Comparison of ENCODE assay signal across 8 mouse cellular contexts in genomic region chr13:54693558-54694347, GRCm38 (mm10). TPM values are rescaled to one million over a fixed set of nuclear protein-coding genes. Genes with fewer than 3 reads are reported as not detected.
DNase-seq lines count a peak whose midpoint lies in the region; ATAC-seq and TF ChIP-seq lines count a peak whose summit lies in the region.

Gene Rnf44 (minus strand): TSS chr13:54693907.

- peaks cover 10% of the 10 kb centered on the region for H3K4me1 ChIP-seq in cortical plate, adult 2 months (ENCODE audit: control insufficient read depth, insufficient read depth, low read length)
- H3K4me1 ChIP-seq in megakaryocyte, embryonic 14.5 days, result peaks cover 59% of the 10 kb centered on the region

- DNase-seq in gastrocnemius, adult 8-10 months (ENCODE audit: low spot score in 2 of 2), result peak; percentile 98 to 99
- DNase-seq in hindlimb bud, embryonic 11.5 days (ENCODE audit: extremely low spot score, low read depth, low spot score), result peak; percentile 95
- peak; percentile 91 to 99 for DNase-seq in left cerebral cortex, adult 8-10 months (ENCODE audit: low spot score in 2 of 2)
- peak; percentile 99 for DNase-seq in right cerebral cortex, postnatal 10 days (ENCODE audit: low spot score in 2 of 2)
- DNase-seq in urinary bladder, postnatal 25 days (ENCODE audit: low spot score), result peak; percentile 97

- peak; percentile 53; the same call in 1 of the 2 replicates for TF ChIP-seq POLR2A in cortical plate, adult 2 months (IDR thresholded peaks at IDR 0.05; ENCODE audit: extremely low read depth, insufficient read depth, low read length)

- H3K27me3 ChIP-seq in megakaryocyte, embryonic 14.5 days (replicated peaks), result no peaks in the 10 kb centered on the region

- H3K36me3 ChIP-seq in megakaryocyte, embryonic 14.5 days (replicated peaks; ENCODE audit: low read length), result peaks cover 6% of the 10 kb centered on the region

- H3K4me3 ChIP-seq in cortical plate, adult 2 months (ENCODE audit: insufficient read depth, low read length), result peak within 1 kb of the TSS; percentile 96
- H3K4me3 ChIP-seq in megakaryocyte, embryonic 14.5 days (replicated peaks), result peak within 1 kb of the TSS; percentile 93

- peak; percentile 92 for ATAC-seq in activated CD4-positive, CD25-positive, alpha-beta regulatory T cell, adult 4 months

- TF ChIP-seq CTCF in cortical plate, adult 2 months (IDR thresholded peaks at IDR 0.05; ENCODE audit: extremely low read depth, insufficient read depth, low read length), result no peak

- H3K9me3 ChIP-seq in megakaryocyte, embryonic 14.5 days, result no peaks in the 10 kb centered on the region

- peak within 1 kb of the TSS; percentile 94 for H3K27ac ChIP-seq in cortical plate, adult 2 months (ENCODE audit: insufficient read depth, low read length)

RNA-seq across cellular contexts. Expression of gene Rnf44, which starts in this region (rescaled TPM):
- 10 to 100 TPM; 23.3 to 31.2 TPM for polyA plus RNA-seq in activated CD4-positive, CD25-positive, alpha-beta regulatory T cell, adult 4 months (2017; shearing (Covaris generic))
- polyA plus RNA-seq in cortical plate, adult 2 months (2012; rRNA removed), result 129 and 131 TPM in 2 replicates
- 10 to 100 TPM; 19.1 to 30.7 (median 27.9) TPM for total RNA-seq in gastrocnemius, adult 8-10 months (2022)
- total RNA-seq in left cerebral cortex, adult 8-10 months (2022), result 100 to 1,000 TPM; 141 to 159 (median 144) TPM
- 132 and 507 TPM in 2 replicates for polyA plus RNA-seq in megakaryocyte, embryonic 14.5 days (2012; ENCODE audit: insufficient read depth, low replicate concordance)

Comparison
In these comparisons a context has a peak if more than half of its experiments do, and no peak if none do; other contexts are left out.
1. Peak in every context shown above with its lines: DNase-seq, ATAC-seq, H3K4me3 ChIP-seq and H3K27ac ChIP-seq.
2. RNA of gene Rnf44 (total RNA-seq): 141 to 159 TPM in left cerebral cortex, adult 8-10 months; 19.1 to 30.7 TPM in gastrocnemius, adult 8-10 months; every median in the first group is over 4 times any median in the second.